8 mouse cellular contexts compared by ENCODE assay signal in genomic region chr15:95526626-95527411, GRCm38 (mm10). TPM values are rescaled to one million over a fixed set of nuclear protein-coding genes. Genes with fewer than 3 reads are reported as not detected.
DNase-seq lines count a peak whose midpoint lies in the region; ATAC-seq lines count a peak whose summit lies in the region.

No protein-coding gene starts in this region.

- peak overlapping the region; percentile 64 for H3K4me2 ChIP-seq in heart, embryonic 16.5 days (ENCODE audit: low read depth, low read length)
- peak overlapping the region; percentile 90 for H3K4me2 ChIP-seq in hindbrain, embryonic 12.5 days (replicated peaks)

- DNase-seq in heart, adult 8-10 months (ENCODE audit: low spot score): no peak
- peak; percentile 50 to 52 for DNase-seq in cerebellum, postnatal 10 days
- peak; percentile 58 for DNase-seq in neural tube, embryonic 10.5 days (ENCODE audit: extremely low spot score, low spot score)
- no peak for DNase-seq in urinary bladder, postnatal 36 days (ENCODE audit: low spot score in 2 of 2)
- no peak for DNase-seq in spleen, adult 18-20 months
- DNase-seq in testis, postnatal 14 days (ENCODE audit: low spot score): no peak

- no peak overlapping the region for H3K27ac ChIP-seq in heart, embryonic 16.5 days (ENCODE audit: low read length)
- peak overlapping the region; percentile 92 for H3K27ac ChIP-seq in hindbrain, embryonic 12.5 days

- H3K36me3 ChIP-seq in heart, embryonic 16.5 days (ENCODE audit: control insufficient read depth, insufficient read depth): no peaks in the 10 kb centered on the region
- H3K36me3 ChIP-seq in hindbrain, embryonic 12.5 days: no peaks in the 10 kb centered on the region

- H3K4me1 ChIP-seq in heart, embryonic 16.5 days (ENCODE audit: control insufficient read depth, insufficient read depth, low read length): peaks cover 4% of the 10 kb centered on the region
- H3K4me1 ChIP-seq in hindbrain, embryonic 12.5 days: peaks cover 11% of the 10 kb centered on the region

- peak overlapping the region; percentile 51 for H3K4me3 ChIP-seq in heart, embryonic 16.5 days (ENCODE audit: low read length)
- H3K4me3 ChIP-seq in hindbrain, embryonic 12.5 days: peak overlapping the region; percentile 85

- 7% methylated on average over 27 of the region's 27 CpGs for WGBS in heart, embryonic 16.5 days
- 3% methylated on average over 27 of the region's 27 CpGs for WGBS in hindbrain, embryonic 12.5 days

- ATAC-seq in heart, embryonic 16.5 days (replicated peaks; ENCODE audit: extremely low read depth, insufficient read depth, low FRiP score): no peak
- ATAC-seq in hindbrain, embryonic 12.5 days (ENCODE audit: low FRiP score): 0 out of 2 replicates have a peak, but pooled peaks have one; percentile 20

- H3K27me3 ChIP-seq in heart, embryonic 16.5 days (ENCODE audit: control insufficient read depth, insufficient read depth, low read length): peaks cover 40% of the 10 kb centered on the region
- H3K27me3 ChIP-seq in hindbrain, embryonic 12.5 days: peaks cover 6% of the 10 kb centered on the region; the same call in 1 of the 2 replicates

- no peak overlapping the region for H3K9ac ChIP-seq in heart, embryonic 16.5 days (ENCODE audit: low read length)
- peak overlapping the region; percentile 85 for H3K9ac ChIP-seq in hindbrain, embryonic 12.5 days

- H3K9me3 ChIP-seq in heart, embryonic 16.5 days (replicated peaks; ENCODE audit: control insufficient read depth, low read length): no peaks in the 10 kb centered on the region
- no peaks in the 10 kb centered on the region for H3K9me3 ChIP-seq in hindbrain, embryonic 12.5 days (replicated peaks)

RNA-seq across cellular contexts. Expression of gene Nell2, which starts 1.5 kb away (rescaled TPM):
- polyA plus RNA-seq in heart, embryonic 16.5 days (2015; fragmentation: Nextera tagmentation; extraction: Ambion mirVana): 1.1 and 1.9 TPM in 2 replicates
- total RNA-seq in heart, adult 8-10 months (2022): under 1 TPM in 2 of 4 experiments, not detected in 2; 0.11 TPM
- 115 and 119 TPM in 2 replicates for polyA plus RNA-seq in hindbrain, embryonic 12.5 days (2016; fragmentation: Nextera tagmentation; extraction: Ambion mirVana)

Comparison
In these comparisons a context has a peak if more than half of its experiments do, and no peak if none do; other contexts are left out.
1. DNase-seq: peak in cerebellum, postnatal 10 days (2 of 2) and neural tube, embryonic 10.5 days (single experiment); none in heart, adult 8-10 months (single experiment), urinary bladder, postnatal 36 days (0 of 2), spleen, adult 18-20 months (0 of 2) and testis, postnatal 14 days (single experiment).
2. RNA of gene Nell2, which starts 1.5 kb away (polyA plus RNA-seq): 115 to 119 TPM in hindbrain, embryonic 12.5 days; 1.1 to 1.9 TPM in heart, embryonic 16.5 days; every median in the first group is over 10 times any median in the second.